Mouse (Mus musculus) c-Kit-positive CD71-positive TER-119-positive erythroid progenitor cells, embryonic 14.5 days (primary cell): ENCODE measurements around the gene Myh7.
"Not testable (repeated sequence)": the region's sequence is repeated elsewhere in the genome, so short reads cannot be mapped to it uniquely, and the experiment has no call there.

Experiments used
- DNase-seq: peaks from one replicate; pipeline ENCODE4 v3.0.0-alpha.2; 2013; ENCODE audit warnings: low spot score

Myh7 gene

GRCm38 (mm10) chr14:54967874-54968273 lies 26.6 kb downstream of the Myh7 start:
- DNase-seq, result no peak

GRCm38 (mm10) chr14:54966320-54966977 lies 28.0 kb downstream of the Myh7 start, which contains the start of gene Myh6:
Myh6 (minus strand) TSS chr14:54966927.
- no peak for DNase-seq

- no peak for DNase-seq
Measured at GRCm38 (mm10) chr14:54965631-54966030, 28.8 kb downstream of the Myh7 start.

GRCm38 (mm10) chr14:54965044-54965443 lies 29.4 kb downstream of the Myh7 start:
- no peak for DNase-seq

- no peak for DNase-seq
Measured at GRCm38 (mm10) chr14:54963727-54964126, 30.7 kb downstream of the Myh7 start.

GRCm38 (mm10) chr14:54962714-54963113 lies 31.7 kb downstream of the Myh7 start:
- no peak for DNase-seq

- DNase-seq, result no peak
Measured at GRCm38 (mm10) chr14:54961487-54961886, 32.9 kb downstream of the Myh7 start.

GRCm38 (mm10) chr14:54960769-54961168 lies 33.7 kb downstream of the Myh7 start:
- DNase-seq, result no peak

- not testable (repeated sequence) for DNase-seq
Measured at GRCm38 (mm10) chr14:54959853-54960613, 34.4 kb downstream of the Myh7 start.

GRCm38 (mm10) chr14:54959197-54959596 lies 35.2 kb downstream of the Myh7 start:
- DNase-seq, result no peak

GRCm38 (mm10) chr14:54958503-54958902 lies 35.9 kb downstream of the Myh7 start:
- DNase-seq, result no peak

GRCm38 (mm10) chr14:54956533-54956932 lies 37.9 kb downstream of the Myh7 start:
- DNase-seq, result no peak

GRCm38 (mm10) chr14:54955481-54955880 lies 38.9 kb downstream of the Myh7 start:
- DNase-seq, result no peak

GRCm38 (mm10) chr14:54954474-54954873 lies 40.0 kb downstream of the Myh7 start:
- no peak for DNase-seq

- DNase-seq, result no peak
Measured at GRCm38 (mm10) chr14:54953664-54954206, 40.7 kb downstream of the Myh7 start.

- DNase-seq, result no peak
Measured at GRCm38 (mm10) chr14:54951587-54951986, 42.8 kb downstream of the Myh7 start.

- DNase-seq, result no peak
Measured at GRCm38 (mm10) chr14:54950493-54950892, 43.9 kb downstream of the Myh7 start.

- DNase-seq, result no peak
Measured at GRCm38 (mm10) chr14:54948781-54949180, 45.6 kb downstream of the Myh7 start.

GRCm38 (mm10) chr14:54947008-54947407 lies 47.4 kb downstream of the Myh7 start:
- not testable (repeated sequence) for DNase-seq

- DNase-seq, result no peak
Measured at GRCm38 (mm10) chr14:54945975-54946704, 48.3 kb downstream of the Myh7 start.

GRCm38 (mm10) chr14:54944939-54945338 lies 49.5 kb downstream of the Myh7 start:
- no peak for DNase-seq

- DNase-seq, result no peak
Measured at GRCm38 (mm10) chr14:54943971-54944370, 50.5 kb downstream of the Myh7 start.
